Mouse (Mus musculus) liver, postnatal 0 days (tissue): Measurements from ENCODE around the gene Nudt2.
"Not testable (repeated sequence)": the region's sequence is repeated elsewhere in the genome, so short reads cannot be mapped to it uniquely, and the experiment has no call there.

ENCODE experiments used
- CTCF ChIP-seq: sonication (generic); IDR thresholded peaks from 2 replicates; pipeline ENCODE4 v1.5.1; 2016; ENCODE audit warnings: antibody characterized with exemption, low read depth
- EP300 ChIP-seq: IDR thresholded peaks from 2 replicates; pipeline ENCODE4 v1.6.1; 2016; ENCODE audit warnings: antibody characterized with exemption, low read depth, mild to moderate bottlenecking

GRCm38 (mm10) chr4:41463051-41463738, 1.8 kb upstream of the Nudt2 start:
- not testable (repeated sequence) for TF ChIP-seq EP300, CTCF
